Mouse (Mus musculus) bone marrow, adult 2 months (tissue): Measurements from ENCODE around the gene Cit.

ENCODE experiments used
- CTCF ChIP-seq: fragments of 200-500 bp; IDR thresholded peaks from 2 replicates; pipeline ENCODE4 v1.5.1; 2011; ENCODE audit warnings: low read length, control low read depth; ENCODE audit not compliant: control insufficient read depth, insufficient read depth
- POLR2A ChIP-seq: fragments of 200-500 bp; IDR thresholded peaks from 2 replicates; pipeline ENCODE4 v1.6.1; 2011; ENCODE audit warnings: low read depth, mild to moderate bottlenecking, control low read depth, low read length, borderline replicate concordance; ENCODE audit not compliant: control insufficient read depth

DNA sequence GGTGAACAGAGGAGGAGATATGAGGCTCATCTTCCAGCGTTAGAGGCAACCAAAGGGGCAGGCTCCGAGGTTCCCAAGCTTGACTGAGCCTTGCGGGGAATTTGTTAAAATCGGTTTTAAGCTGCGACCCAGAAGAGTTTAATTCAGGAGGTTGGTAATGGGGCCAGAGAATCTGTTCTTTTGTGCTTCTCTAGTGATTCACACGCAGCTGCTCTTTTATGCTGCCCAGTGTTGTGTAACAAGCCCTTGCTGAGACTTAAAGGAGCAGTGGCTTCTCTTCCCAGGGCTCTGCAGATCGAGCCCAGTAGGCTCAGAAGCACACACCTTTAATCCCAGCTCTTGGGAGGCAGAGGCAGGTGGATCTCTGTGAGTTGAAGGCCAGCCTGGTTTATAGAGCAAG, 3.4 kb downstream of the Cit start:
- TF ChIP-seq CTCF (no peak), POLR2A (no peak)
